Mouse (Mus musculus): ENCODE data around the gene Fcamr. TPM values are rescaled to one million over a fixed set of nuclear protein-coding genes. Genes with fewer than 3 reads are reported as not detected.

The Fcamr gene
- polyA plus RNA-seq, 1 experiment from 2014 or later = not detected

DNA sequence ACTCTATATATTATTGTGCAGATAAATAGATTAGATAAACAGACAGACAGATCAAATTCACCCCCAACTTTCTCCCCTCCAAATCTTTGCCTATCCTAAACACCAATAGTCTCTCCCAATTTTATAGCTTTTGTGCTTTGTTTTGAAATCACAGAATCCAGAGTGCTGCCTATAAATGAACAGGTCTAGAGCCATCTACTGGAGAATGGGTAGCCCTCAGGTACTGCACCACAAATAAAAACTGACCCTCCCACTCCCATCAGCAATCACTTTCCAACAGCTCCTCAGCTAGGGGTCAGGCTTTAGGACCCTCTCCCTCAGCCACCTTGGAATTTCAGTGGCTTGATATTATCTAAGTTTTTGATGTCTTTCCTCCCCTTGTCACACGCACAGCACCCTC is 24.1 kb upstream of the Fcamr start:
- Histone ChIP-seq H3K9me3 (replicated peaks) (no peaks in the 10 kb centered on the region), H3K4me2 (no peak overlapping the region), H3K36me3 (replicated peaks) (no peaks in the 10 kb centered on the region), H3K4me1 (replicated peaks) (no peaks in the 10 kb centered on the region), H3K9ac (no peak overlapping the region), H3K27ac (replicated peaks) (no peak overlapping the region), H3K4me3 (replicated peaks) (no peak overlapping the region), H3K27me3 (peaks cover 4% of the 10 kb centered on the region; the same call in 1 of the 2 replicates)
- ATAC-seq (ENCODE audit: insufficient read depth) = no peak
- 82% methylated on average over 1 of the region's 1 CpGs for WGBS (ENCODE audit: insufficient replicate concordance)

DNA sequence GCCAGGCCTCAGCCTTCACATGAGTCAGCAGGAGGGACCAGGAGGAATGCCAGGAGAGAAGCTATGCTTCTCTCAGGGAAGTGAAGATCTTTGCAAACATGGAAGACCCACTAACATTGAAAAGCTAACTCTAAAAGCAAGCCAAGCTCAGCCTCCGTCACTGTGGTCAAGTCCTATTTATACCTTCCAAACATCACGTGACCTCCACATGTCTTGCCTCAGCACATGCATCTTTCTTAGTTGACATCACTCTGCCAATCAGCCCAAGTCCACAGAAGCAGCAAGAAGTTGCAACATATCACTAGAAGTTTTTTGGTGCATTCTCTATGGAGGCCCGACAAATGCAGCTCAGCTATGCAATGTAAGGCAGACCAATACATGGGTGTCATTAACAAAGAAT is 20.8 kb upstream of the Fcamr start:
- 75% methylated on average over 3 of the region's 3 CpGs for WGBS (ENCODE audit: insufficient replicate concordance)
- no peak for ATAC-seq (ENCODE audit: insufficient read depth)
- no peak overlapping the region for H3K4me2 ChIP-seq
- no peaks in the 10 kb centered on the region for H3K36me3 ChIP-seq (replicated peaks)
- peaks cover 8% of the 10 kb centered on the region; the same call in 1 of the 2 replicates for H3K4me1 ChIP-seq (replicated peaks)
- no peak overlapping the region for H3K4me3 ChIP-seq (replicated peaks)
- H3K27me3 ChIP-seq = peaks cover 7% of the 10 kb centered on the region; the same call in 1 of the 2 replicates
- H3K27ac ChIP-seq (replicated peaks) = no peak overlapping the region
- H3K9me3 ChIP-seq (replicated peaks) = no peaks in the 10 kb centered on the region
- H3K9ac ChIP-seq = no peak overlapping the region

DNA sequence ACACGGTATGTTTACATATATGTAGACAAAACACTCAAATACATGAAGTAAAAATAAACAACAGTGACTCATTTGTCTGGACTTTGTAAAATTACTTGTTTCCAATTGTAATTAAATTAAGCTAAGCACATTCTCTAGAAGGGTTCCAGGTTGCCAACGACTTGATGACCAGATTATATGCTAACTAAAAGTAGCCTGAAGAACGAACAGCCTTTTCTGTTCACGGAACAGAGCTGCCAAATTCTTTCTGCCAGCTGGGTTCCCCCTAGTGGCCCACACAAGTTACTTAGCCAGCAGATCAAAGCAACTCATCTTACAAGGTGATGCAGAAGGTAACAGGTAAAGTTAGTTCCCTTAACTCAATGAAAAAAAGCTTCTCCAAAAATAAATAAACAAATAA is 16.6 kb upstream of the Fcamr start:
- WGBS (ENCODE audit: insufficient replicate concordance) = 24% methylated on average over 4 of the region's 4 CpGs
- no peak overlapping the region for H3K27ac ChIP-seq (replicated peaks)
- peaks cover 15% of the 10 kb centered on the region; the same call in 1 of the 2 replicates for H3K27me3 ChIP-seq
- no peaks in the 10 kb centered on the region for H3K9me3 ChIP-seq (replicated peaks)
- H3K4me1 ChIP-seq (replicated peaks) = peaks cover 8% of the 10 kb centered on the region; the same call in 1 of the 2 replicates
- H3K4me3 ChIP-seq (replicated peaks) = no peak overlapping the region
- H3K9ac ChIP-seq = no peak overlapping the region
- no peak for ATAC-seq (ENCODE audit: insufficient read depth)
- no peak overlapping the region for H3K4me2 ChIP-seq
- H3K36me3 ChIP-seq (replicated peaks) = no peaks in the 10 kb centered on the region

DNA sequence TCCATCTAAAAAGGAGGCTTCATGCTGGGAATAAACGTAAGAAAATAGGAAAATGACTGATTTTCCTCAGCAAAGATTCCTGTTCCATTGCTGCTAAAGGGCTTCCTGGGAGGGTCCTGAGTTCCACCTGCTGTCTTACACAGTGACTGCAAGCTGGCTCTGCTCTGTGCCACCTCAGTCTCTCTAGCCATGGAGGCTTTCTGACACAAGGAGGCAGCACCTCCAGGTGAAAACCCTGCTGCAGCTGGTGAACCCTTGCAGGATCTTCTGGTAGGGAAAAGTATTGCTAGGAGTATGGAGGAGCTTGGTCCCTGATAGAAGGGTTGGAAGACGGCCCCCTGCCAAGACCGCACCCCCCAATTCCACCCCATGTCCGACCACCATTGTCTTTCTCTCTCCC is 13.7 kb upstream of the Fcamr start:
- peaks cover 11% of the 10 kb centered on the region; the same call in 1 of the 2 replicates for H3K27me3 ChIP-seq
- no peaks in the 10 kb centered on the region for H3K36me3 ChIP-seq (replicated peaks)
- 26% methylated on average over 4 of the region's 4 CpGs for WGBS (ENCODE audit: insufficient replicate concordance)
- no peak overlapping the region for H3K27ac ChIP-seq (replicated peaks)
- no peak overlapping the region for H3K4me2 ChIP-seq
- H3K9ac ChIP-seq = no peak overlapping the region
- peaks cover 8% of the 10 kb centered on the region; the same call in 1 of the 2 replicates for H3K4me1 ChIP-seq (replicated peaks)
- no peak for ATAC-seq (ENCODE audit: insufficient read depth)
- H3K9me3 ChIP-seq (replicated peaks) = no peaks in the 10 kb centered on the region
- H3K4me3 ChIP-seq (replicated peaks) = no peak overlapping the region

DNA sequence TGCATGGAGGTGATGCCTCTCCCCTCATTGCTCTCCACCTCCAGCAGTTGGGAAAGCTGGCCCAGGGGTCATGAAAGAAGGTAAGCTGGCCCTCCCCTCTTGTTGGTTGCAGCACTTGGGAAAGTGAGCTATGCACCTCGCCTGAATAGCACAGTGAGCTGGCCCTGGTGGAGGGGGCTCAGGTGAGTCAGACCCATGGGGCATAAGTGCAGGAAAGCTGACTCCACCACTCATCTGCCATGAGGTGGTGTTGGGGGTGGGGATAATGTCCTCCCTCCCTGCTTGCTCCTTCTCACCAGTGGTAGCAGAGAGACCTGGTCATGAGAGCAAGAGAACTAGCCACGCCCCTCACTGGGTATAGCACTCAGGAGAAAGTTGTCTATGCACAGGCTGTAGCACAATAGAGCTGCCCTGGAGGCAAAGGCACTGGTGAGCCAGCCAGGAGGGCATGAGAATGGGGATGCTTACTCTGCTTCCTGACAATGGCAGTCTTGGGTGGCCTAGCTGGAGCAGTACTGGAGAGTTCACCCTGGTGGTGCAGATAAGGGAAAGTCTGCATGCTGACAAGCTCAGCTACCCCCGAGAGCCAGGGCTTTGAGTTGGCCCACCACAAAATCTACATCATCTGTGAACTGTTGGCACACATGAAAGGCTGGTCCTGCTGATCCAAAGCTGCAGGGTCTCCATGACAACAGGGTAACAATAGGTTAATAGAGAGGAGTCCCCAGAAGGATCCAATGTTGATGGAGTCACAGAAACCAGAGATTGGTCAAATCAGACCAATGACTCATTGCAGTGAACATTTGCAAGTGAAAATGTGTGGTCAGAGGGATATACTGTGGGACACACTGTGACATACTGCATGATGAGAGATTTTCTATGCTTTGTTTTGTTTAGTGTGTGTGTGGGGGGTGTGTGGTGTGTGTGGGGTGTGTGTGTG is 10.9 kb upstream of the Fcamr start:
- ATAC-seq (ENCODE audit: insufficient read depth) = no peak
- no peak overlapping the region for H3K4me3 ChIP-seq (replicated peaks)
- WGBS (ENCODE audit: insufficient replicate concordance) = 34% methylated on average over 3 of the region's 3 CpGs
- 0 out of 2 replicates have a peak, but pooled peaks cover 8% of the 10 kb centered on the region for H3K27me3 ChIP-seq
- no peaks in the 10 kb centered on the region for H3K9me3 ChIP-seq (replicated peaks)
- no peaks in the 10 kb centered on the region for H3K36me3 ChIP-seq (replicated peaks)
- H3K4me2 ChIP-seq = no peak overlapping the region
- H3K27ac ChIP-seq (replicated peaks) = no peak overlapping the region
- no peaks in the 10 kb centered on the region for H3K4me1 ChIP-seq (replicated peaks)
- H3K9ac ChIP-seq = no peak overlapping the region

DNA sequence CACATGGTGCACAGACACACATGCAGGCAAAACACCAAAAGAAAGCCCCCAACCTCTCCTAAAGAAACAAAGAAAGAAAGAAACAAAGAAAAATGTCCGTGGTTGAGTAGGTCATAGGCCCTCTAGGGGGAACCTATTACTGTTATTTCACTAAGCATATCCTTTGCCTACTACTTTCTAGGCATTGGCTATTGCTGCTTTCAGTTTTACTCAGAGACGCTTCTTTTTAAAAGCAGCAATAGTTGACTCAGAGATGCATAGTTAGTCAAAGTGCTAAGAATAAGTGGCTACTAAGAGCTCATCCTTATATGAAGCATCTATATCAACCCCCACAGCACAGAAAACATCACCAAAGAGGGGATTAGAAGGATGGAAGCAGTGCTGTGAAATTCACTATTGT is 5.4 kb upstream of the Fcamr start:
- no peak overlapping the region for H3K4me3 ChIP-seq (replicated peaks)
- H3K9me3 ChIP-seq (replicated peaks) = no peaks in the 10 kb centered on the region
- H3K36me3 ChIP-seq (replicated peaks) = no peaks in the 10 kb centered on the region
- no peak overlapping the region for H3K9ac ChIP-seq
- no peak for ATAC-seq (ENCODE audit: insufficient read depth)
- no peaks in the 10 kb centered on the region for H3K4me1 ChIP-seq (replicated peaks)
- H3K4me2 ChIP-seq = no peak overlapping the region
- no peaks in the 10 kb centered on the region for H3K27me3 ChIP-seq
- 48% methylated on average over 2 of the region's 2 CpGs for WGBS (ENCODE audit: insufficient replicate concordance)
- H3K27ac ChIP-seq (replicated peaks) = no peak overlapping the region

DNA sequence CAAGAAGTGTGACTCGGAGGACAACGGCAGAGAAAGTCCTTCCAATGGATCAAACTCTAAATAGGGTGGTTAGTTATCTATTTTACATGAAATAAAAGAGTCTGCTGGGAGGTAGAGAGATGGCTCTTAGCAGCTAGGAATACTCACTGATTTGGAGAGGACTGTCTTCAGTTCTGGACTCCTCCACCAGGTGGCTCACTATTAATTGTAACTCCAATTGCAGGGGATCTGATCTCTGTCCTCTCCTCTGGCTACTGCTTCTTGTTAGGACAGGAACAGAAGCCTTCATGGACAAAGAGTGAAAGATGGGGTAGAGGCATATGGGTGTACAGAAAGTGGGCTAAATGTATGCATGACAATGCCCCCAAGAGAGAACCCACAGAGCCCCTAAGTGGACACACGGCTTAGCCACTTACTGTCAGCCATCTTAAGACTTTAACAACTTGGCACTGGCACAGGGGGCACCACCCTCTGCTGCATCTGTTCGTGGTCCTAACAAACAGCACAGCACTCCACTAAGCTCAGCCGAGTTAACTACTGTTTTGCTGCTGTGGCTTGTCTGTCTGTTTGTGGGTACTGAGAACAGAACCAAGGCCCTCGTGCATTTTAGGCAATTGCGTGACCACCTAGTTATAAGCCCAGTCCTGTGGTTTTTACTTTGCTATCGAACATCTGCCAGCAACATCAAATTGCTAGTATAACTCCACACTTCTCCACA is 3.6 kb upstream of the Fcamr start:
- Histone ChIP-seq H3K27ac (replicated peaks) (no peak overlapping the region), H3K27me3 (no peaks in the 10 kb centered on the region), H3K36me3 (replicated peaks) (no peaks in the 10 kb centered on the region), H3K4me1 (replicated peaks) (no peaks in the 10 kb centered on the region), H3K4me2 (no peak overlapping the region), H3K9ac (no peak overlapping the region), H3K9me3 (replicated peaks) (no peaks in the 10 kb centered on the region), H3K4me3 (replicated peaks) (no peak overlapping the region)
- ATAC-seq (ENCODE audit: insufficient read depth) = no peak
- WGBS (ENCODE audit: insufficient replicate concordance) = 65% methylated on average over 8 of the region's 8 CpGs

DNA sequence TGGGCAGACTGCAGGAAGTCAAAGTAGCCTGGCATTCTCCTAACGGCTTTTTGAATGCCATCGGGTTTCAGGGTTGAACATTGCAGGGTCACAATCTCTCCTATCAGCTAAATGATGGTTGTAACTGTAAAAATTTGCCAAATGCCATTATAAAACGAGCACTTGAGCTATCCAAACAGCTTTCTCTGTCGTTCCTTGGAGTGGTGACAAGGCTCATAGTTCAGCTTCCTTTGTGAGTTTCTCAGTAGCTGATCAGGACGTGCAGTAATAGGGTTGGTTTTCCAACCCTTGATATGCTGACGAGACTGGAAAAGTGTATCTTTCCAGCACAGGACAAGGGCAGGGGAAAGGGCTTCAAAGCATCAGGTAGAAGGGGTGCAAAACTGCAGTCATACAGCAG is 2.7 kb upstream of the Fcamr start:
- Histone ChIP-seq H3K9ac (no peak overlapping the region), H3K4me1 (replicated peaks) (no peaks in the 10 kb centered on the region), H3K4me2 (no peak overlapping the region), H3K27me3 (no peaks in the 10 kb centered on the region), H3K27ac (replicated peaks) (no peak overlapping the region), H3K4me3 (replicated peaks) (no peak overlapping the region), H3K9me3 (replicated peaks) (no peaks in the 10 kb centered on the region), H3K36me3 (replicated peaks) (no peaks in the 10 kb centered on the region)
- 43% methylated on average over 6 of the region's 6 CpGs for WGBS (ENCODE audit: insufficient replicate concordance)
- no peak for ATAC-seq (ENCODE audit: insufficient read depth)

DNA sequence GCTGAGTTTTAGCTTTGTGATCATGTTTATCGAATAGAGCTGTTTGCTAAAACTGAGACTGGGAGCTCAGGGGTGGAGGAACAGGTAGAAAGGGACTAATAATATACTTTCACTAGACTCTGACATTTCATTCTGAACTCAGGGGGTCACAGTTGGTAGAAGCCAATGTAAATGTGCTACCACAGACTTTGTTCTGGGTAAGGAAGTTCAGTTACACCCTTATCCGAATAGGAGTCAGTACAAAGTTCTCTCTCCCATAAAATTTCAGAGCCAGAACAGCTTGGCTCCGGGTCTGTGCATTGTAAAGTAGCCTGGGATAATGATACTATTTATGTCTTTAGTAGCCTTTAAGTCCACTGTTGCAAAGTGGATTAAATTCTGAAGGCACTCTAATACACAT is 2.2 kb upstream of the Fcamr start:
- ATAC-seq (ENCODE audit: insufficient read depth) = no peak
- Histone ChIP-seq H3K4me3 (replicated peaks) (no peak overlapping the region), H3K36me3 (replicated peaks) (no peaks in the 10 kb centered on the region), H3K27ac (replicated peaks) (no peak overlapping the region), H3K27me3 (no peaks in the 10 kb centered on the region), H3K9me3 (replicated peaks) (no peaks in the 10 kb centered on the region), H3K4me2 (no peak overlapping the region), H3K9ac (no peak overlapping the region), H3K4me1 (replicated peaks) (no peaks in the 10 kb centered on the region)
- 46% methylated on average over 3 of the region's 3 CpGs for WGBS (ENCODE audit: insufficient replicate concordance)

DNA sequence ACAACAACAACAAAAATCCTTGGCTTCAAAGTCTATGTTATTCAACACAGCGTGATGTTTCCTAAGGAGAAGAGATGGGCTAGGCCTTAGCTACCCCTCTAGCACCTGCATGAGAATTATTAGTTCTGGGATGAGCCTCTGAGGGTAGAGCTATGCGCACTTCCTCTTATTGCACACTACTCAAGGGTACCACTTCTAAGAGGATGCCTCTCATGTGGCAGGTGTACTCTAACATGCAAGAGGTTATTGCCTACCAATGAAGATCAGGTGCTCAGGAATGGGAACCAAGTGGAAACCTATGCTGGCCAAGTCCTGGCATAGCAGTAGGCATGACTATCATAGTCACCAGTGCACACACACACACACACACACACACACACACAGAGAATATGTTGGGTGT is 1.3 kb upstream of the Fcamr start:
- Histone ChIP-seq H3K4me1 (replicated peaks) (no peaks in the 10 kb centered on the region), H3K27ac (replicated peaks) (no peak overlapping the region), H3K27me3 (no peaks in the 10 kb centered on the region), H3K4me3 (replicated peaks) (no peak overlapping the region), H3K4me2 (no peak overlapping the region), H3K9ac (no peak overlapping the region), H3K36me3 (replicated peaks) (no peaks in the 10 kb centered on the region), H3K9me3 (replicated peaks) (no peaks in the 10 kb centered on the region)
- ATAC-seq (ENCODE audit: insufficient read depth) = no peak
- 67% methylated on average over 2 of the region's 2 CpGs for WGBS (ENCODE audit: insufficient replicate concordance)

DNA sequence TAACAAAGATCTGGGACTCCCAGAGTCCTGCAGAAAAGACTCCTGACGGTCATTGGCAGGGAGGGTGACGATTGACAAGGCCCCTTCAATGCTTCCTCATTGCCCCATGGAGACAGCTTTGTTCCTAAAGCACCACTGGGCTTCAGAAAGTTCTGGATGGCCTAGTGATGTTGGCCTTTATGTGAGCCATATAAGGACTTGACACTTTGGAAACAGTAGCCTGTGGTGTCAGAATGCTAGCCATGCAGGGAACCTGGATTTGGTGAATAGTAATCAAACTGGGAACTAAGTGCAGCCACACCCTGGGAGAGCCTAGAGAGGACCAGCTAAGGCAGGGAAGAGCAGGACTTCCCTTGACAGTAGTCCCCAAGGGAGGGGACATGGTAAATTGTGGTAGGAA is 809 bp downstream of the Fcamr start:
- no peak for ATAC-seq (ENCODE audit: insufficient read depth)
- H3K27ac ChIP-seq (replicated peaks) = no peak overlapping the region

More for the DNA sequence above, 809 bp downstream of the Fcamr start:
- H3K9me3 ChIP-seq (replicated peaks) = no peaks in the 10 kb centered on the region
- H3K9ac ChIP-seq = no peak overlapping the region
- no peak overlapping the region for H3K4me3 ChIP-seq (replicated peaks)
- H3K27me3 ChIP-seq = no peaks in the 10 kb centered on the region
- no peak overlapping the region for H3K4me2 ChIP-seq
- H3K4me1 ChIP-seq (replicated peaks) = no peaks in the 10 kb centered on the region
- no peaks in the 10 kb centered on the region for H3K36me3 ChIP-seq (replicated peaks)
- 44% methylated on average over 2 of the region's 2 CpGs for WGBS (ENCODE audit: insufficient replicate concordance)

Data from liver, embryonic 15.5 days (tissue).